Mouse (Mus musculus): ENCODE data around the gene Mesp1. TPM values are rescaled to one million over a fixed set of nuclear protein-coding genes. Genes with fewer than 3 reads are reported as not detected.

The Mesp1 gene
- polyA plus RNA-seq (2012; ENCODE audit: low replicate concordance): not detected in 2 replicates

DNA sequence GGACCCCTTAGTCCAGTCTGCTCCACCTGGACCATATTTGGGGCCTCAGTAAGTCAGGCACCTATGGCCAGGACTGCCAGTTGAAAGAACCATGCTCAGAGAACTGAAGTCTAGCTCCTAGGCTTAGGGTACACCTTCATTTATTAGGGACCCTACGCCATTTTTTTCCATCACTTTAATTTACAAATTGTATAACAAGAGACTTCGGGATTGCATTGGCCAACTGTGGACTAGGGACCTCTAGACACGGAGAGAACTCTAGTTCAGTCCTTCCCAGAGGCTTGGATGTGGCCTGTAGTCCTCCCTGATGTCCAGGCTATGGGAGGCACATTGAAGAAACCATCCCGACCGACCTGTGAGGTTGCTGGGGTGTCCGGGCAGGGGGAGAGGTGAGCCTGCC is at the start of gene Mesp1:
Mesp1 (minus strand) TSS at position 101 of the 400 bp plus-strand sequence.

GRCm38 (mm10) chr7:79810611-79811506 is 17.3 kb upstream of the Mesp1 start, which contains the start of gene Mesp2:
Mesp2 (plus strand) TSS chr7:79810727.

GRCm38 (mm10) chr7:79742659-79743536 is 50.7 kb downstream of the Mesp1 start, which contains the start of the genes Pex11a and Wdr93:
Pex11a (minus strand) TSS chr7:79743131.
Wdr93 (plus strand) TSS chr7:79743163.

Other genes with a start within 250 kb of the Mesp1 start
- gene Rhcg, start 176.1 kb downstream of the Mesp1 start, polyA plus RNA-seq (2012; ENCODE audit: low replicate concordance): 0.51 TPM in 1 of 2 replicates, not detected in the other
- gene Ticrr, start 133.6 kb downstream of the Mesp1 start, polyA plus RNA-seq (2012; ENCODE audit: low replicate concordance): 10.0 and 12.0 TPM in 2 replicates
- 0.61 and 0.99 TPM in 2 replicates for gene Kif7, start 78.1 kb downstream of the Mesp1 start, polyA plus RNA-seq (2012; ENCODE audit: low replicate concordance)
- gene Plin1, start 60.9 kb downstream of the Mesp1 start, polyA plus RNA-seq (2012; ENCODE audit: low replicate concordance): not detected in 2 replicates
- 1.1 and 1.2 TPM in 2 replicates for gene Pex11a, start 50.7 kb downstream of the Mesp1 start, polyA plus RNA-seq (2012; ENCODE audit: low replicate concordance)
- not detected in 2 replicates for gene Wdr93, start 50.6 kb downstream of the Mesp1 start, polyA plus RNA-seq (2012; ENCODE audit: low replicate concordance)
- gene Mesp2, start 16.9 kb upstream of the Mesp1 start, polyA plus RNA-seq (2012; ENCODE audit: low replicate concordance): 0.26 and 0.38 TPM in 2 replicates
- 6.6 and 6.8 TPM in 2 replicates for gene Anpep, start 67.3 kb upstream of the Mesp1 start, polyA plus RNA-seq (2012; ENCODE audit: low replicate concordance)
- 3.1 and 7.1 TPM in 2 replicates for gene Ap3s2, start 126.9 kb upstream of the Mesp1 start, polyA plus RNA-seq (2012; ENCODE audit: low replicate concordance)
- gene Arpin, start 141.6 kb upstream of the Mesp1 start, polyA plus RNA-seq (2012; ENCODE audit: low replicate concordance): 0.47 TPM in 1 of 2 replicates, not detected in the other
- gene Zfp710, start 231.0 kb upstream of the Mesp1 start, polyA plus RNA-seq (2012; ENCODE audit: low replicate concordance): 49.4 and 68.0 TPM in 2 replicates